Mouse (Mus musculus) urinary bladder, postnatal 10 days (tissue): ENCODE results near the gene Derl3.
"Not testable (repeated sequence)": the region's sequence is repeated elsewhere in the genome, so short reads cannot be mapped to it uniquely, and the experiment has no call there.

Source experiments
- DNase-seq: peaks from one replicate; pipeline ENCODE4 v3.0.0; 2022; ENCODE audit warnings: low spot score

Gene Derl3

DNA sequence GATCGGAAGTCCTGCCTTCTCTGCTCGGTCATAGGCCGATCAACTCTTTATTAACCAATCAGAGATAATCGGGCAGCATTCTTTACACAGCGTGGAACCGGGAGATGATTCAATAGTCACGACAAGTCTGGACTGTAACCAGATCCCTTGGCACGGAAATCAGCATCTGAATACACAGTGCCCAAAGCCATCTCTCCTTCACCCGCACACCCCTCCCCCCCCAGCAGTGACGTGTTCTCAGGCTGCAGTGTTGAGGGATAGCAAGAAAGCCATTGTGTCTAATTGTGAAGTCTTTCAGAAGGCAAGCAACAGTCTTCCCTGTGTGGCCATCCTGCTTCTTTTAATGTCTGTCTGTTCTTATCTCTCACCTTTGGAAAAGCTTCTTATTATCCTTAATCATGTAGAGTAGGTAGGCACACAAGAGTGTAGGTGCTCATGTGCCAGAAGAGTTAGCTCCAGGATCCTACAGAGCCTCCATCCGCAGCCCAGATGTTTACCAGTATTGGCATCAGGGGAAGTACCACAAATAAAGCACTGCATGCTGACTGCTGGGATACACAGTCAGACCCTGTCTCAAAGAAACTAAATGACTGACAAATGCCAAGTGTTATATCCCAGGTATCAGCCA, 20.2 kb upstream of the Derl3 start:
- DNase-seq = no peak

DNA sequence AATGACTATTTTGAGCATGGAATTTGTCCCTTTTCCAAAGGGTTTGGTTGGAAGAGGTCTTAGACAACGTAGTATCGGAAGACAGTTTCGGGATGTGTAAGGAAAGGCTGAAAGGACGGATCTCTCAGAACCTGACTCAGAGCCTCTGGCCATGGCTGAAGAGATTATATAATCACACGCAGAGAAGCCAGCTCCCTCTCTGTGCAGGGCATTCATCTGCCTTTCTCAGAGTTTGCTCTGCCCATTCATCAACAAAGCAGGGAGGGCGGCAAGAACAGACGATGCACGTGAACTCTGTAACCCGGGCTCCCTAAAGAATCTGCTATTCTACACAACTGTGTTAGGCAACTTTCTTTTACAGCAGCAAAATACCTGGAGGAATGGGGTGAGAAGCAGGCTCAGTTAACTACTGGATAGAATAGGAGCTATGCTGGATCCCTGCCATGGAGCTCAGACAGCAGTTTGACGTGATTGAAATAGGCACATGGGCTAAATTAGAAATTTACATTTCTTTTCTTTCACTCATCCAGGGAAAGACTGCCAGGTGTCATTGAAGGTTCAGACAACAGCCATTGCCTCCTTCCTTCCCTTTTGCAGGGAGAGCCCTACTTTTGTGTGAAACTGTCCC, 19.6 kb upstream of the Derl3 start:
- no peak for DNase-seq

DNA sequence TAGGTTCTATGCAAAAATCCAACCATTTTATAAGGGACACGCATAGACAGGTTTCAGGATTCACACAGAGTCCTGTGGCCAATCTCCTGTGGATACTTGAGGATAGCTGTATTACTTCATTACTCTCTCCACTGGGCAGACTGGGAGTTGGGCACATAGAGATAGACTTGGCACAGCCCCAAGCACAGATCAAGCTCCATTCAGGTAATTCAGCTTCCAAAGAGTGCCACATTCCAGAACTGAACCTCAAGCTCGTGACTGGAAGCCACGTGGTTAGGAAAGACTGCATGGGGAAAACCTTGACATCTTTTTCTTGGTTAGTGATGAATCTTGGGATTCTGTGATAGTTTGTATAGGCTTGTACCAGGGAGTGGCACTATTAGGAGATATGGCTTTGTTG, 14.4 kb upstream of the Derl3 start:
- DNase-seq = no peak

DNA sequence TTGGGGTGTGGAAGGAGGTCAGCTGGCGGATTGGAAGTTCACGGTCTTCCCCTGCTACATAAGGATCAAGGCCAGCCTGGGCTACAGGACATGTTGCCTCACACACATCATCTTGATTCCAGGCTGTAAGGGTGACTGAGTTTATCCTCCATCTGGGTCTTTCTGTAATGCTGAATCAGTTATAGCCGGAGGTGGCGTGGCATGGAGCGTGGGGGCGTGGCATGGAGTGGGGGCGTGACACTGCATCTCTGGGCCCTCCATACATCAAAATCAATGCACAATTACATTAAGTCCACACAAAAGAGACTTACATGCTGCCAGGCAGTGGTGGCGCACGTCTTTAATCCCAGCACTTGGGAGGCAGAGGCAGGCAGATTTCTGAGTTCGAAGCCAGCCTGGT, 12.9 kb upstream of the Derl3 start:
- no peak for DNase-seq

DNA sequence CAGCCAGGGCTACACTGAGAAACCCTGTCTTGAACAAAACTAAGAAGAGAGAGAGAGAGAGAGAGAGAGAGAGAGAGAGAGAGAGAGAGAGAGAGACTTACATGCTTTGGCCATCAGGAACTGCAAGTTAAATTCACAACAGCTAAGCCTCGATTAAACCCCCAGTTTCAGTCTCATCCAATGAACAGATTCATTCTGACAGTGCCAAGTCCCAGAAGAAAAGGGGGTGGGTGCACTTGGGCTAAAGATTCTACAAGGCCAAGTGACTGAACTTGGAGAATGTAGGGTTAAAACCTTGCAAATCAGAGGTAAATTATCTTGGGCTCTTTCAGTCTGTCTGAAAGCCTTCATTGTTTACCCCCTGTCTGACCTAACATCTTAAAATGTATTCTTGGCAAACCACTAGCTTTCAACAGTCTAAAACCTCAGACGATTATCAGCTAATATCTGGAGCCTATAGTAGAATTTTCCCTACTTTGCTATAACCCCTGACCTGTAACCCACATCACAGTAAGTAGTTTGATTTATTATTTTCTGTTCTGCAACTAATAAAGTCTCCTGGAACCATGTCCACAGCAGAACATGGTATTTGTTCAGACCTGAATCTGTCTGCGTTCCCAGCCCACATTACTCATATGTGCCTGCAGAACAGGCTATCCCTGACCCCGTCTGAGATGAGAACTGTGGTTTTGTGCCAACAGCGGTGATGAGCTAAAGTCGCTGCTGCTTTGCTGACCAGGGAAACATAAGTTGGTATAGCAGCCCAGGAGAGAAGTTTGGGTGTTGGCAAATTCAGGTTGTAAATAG, 12.2 kb upstream of the Derl3 start:
- no peak for DNase-seq

DNA sequence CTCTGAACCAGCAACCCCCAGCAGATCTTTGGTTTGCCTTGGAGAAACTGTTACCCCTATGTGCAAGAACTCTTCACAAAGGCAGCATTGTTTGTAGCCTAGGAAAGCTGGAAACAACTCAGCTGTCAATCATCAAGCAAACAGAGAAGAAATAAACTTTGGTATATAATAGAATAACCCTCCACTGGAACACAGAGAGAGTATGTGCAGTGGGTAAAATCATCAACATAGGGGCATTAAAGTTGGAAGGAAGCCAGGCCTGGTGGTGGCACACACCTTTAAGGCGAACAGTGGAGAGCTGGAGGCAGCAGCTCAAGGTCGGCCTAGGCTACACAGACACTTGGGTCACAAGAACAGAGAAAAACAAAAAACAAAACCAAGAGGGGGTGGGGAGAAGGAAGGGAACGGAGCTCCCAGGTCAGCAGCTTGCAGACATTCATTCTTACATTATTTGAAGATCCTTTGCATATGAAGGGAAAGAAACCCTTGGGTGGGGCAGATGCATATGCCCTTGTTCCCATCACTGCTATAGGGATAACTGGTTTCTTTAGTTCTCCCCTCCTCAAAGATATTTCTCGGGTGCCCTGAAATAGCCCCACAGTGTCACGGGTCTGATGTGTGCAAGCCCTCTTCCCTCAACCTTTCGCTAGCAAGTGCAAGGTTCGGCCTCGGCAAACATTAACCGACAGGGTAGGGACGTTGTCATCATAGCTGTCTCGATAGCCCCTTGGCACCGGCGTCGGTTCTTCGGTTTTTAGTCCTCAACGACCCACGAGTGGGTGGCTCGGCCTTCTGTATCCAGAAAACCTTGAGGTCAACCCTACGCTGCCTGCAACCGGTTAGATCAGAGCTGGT, 11.4 kb upstream of the Derl3 start:
- no peak for DNase-seq

DNA sequence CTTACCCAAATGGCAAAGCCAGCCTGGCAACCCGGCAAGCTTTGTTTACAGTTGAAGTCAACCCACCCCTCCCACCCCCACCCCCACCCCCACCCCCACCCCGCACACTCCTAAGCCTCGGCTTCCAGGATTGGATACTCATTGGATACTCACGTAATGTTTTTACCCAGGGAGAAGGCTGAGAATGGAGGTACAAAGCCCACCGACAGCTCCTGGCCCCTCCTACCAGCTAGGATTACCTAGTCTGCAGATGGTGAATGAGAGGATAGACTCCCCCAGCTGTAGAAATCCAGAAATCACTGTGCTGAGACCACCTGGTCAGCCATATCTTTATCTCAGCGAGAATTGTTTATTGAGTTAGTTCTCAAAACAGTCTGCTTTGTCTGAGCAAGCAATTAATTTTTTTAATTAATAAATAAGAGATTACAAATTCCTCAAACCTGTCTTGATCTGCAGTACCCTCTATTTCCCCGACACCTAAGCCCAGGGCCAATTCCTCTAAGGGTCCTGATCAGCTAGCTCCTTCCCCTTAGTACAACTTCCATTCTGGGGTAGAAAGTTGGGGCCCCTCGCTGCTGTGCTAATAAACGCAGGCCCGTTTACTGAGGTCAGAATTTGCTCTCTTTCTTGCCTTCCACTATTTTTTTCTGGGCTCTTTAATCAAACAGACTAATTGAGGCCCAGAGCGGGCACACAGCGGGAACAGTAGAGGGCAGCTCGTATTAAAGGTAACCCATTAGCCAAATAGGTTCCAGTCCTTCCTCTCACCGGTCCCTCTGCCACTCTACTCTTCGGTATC, 10.6 kb upstream of the Derl3 start:
- DNase-seq = no peak

DNA sequence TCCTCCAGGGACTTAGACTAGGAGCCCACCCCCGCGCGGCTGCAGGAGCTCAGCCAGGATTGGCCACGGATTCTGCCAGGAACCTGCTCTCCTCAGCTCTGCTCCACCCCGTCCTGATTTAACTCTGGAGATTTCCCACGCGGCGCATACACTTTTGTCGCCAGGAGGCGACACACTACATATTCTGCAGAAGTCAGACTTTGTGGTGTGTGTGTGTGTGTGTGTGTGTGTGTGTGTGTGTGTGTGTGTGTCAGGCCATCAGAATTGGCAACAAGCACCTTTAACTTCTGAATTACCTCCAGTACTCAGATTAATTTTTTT, 10.0 kb upstream of the Derl3 start:
- DNase-seq = peak; percentile 32

DNA sequence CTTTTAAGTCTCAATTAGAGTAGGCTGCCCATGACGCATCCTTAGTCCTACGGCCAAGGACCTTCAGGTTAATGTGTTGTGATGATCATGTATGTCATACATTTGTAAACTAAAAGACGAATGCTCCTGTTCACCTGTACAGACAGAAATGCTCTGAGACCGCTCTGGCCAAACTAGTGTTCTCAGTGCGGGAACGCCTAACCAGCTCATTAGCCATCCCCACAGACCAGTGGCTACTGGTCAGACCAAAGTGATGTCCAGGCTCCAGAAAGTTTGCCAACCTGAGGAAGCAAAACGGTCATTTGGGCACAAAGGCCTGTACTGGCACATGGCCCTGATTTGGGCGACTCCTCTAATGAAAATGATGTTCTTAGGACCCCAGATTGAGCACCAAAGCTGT, 8.5 kb upstream of the Derl3 start:
- no peak for DNase-seq

DNA sequence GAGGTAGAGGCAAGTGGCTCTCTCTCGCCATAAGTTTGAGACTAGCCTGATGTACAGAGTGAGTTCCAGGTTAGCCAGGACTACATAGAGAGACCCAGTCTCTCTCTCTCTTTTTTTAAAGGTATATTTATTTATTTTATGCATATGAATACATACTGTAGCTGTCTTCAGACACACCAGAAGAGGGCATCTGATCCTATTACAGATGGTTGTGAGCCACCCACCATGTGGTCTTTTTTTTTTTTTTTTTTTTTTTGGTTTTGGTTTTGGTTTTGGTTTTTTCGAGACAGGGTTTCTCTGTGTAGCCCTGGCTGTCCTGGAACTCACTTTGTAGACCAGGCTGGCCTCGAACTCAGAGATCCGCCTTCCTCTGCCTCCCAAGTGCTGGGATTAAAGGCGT, 5.7 kb upstream of the Derl3 start:
- not testable (repeated sequence) for DNase-seq

DNA sequence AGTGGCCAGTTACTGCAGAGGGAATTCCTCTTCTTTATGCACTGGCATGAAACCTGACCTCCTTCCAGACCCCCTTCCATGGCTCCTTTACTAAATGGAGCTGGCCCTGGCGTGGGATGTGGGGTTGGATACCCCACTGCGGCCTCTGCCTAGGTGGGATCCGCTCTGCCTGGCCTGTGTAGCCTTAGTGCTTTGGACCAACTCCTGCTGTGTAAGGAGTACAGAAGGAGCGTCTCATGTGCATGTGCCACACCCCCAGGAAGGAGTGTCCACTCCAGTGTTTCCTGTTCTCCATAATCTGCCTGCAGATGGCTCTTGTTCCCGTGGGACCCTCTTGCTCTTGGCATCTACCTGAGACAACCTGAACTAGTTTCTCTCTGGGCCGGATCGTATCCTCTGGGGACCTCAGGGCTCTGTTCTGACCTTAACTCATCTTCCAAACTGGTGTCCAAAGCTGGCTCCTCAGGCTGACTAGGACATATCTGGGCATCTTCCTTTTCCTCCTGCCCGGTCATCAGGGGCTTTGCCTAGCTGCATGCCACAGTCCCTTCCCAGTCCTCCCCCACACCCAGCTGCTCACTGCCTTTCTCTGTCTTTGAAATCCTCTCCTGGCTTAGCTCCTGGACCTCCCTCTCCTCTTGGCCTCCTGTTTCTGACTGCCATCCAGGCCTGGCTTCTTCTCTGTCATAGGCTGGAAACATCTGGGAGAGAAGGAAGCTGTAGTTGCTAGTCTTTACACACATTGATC, 3.6 kb upstream of the Derl3 start:
- DNase-seq = no peak

DNA sequence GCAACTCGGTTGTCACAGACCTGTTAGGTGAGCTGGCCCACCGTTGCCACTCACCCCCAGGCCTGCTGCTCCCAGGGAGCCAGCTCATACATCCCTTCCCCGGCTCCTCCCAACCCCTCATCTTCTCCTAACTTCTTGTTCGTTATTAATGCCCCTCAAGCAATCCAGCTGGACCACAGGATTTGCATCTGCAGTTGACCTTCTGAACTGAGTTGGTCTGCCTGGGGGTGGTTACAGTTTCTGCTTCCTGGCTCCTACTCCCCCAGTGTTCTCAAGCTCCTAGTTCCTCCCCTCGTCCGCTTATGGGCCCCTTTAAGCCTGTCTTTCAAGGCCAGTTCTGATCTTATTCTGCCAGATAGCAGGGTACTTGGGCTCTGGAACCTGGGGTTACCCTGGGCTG, 1.4 kb downstream of the Derl3 start:
- DNase-seq = no peak

DNA sequence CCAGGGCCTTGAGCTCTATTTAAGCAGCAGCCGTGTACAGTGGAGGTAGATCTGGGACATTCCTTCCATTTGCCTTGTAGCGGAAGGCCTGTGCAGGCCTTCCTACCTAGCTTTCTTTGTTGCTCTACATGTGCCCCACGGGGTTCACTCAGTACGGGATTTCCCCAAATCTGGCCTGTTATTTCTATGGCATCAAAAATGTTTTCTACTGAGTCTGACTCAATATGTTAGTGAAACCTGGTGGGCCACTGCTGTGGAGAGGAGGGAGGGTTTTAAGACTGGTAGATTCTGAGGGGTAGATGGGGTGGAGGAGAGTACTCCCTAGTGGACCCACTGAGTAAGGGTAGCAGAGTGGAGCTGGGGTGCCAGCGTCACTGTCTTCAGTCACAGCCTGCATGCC, 2.5 kb downstream of the Derl3 start:
- DNase-seq = no peak

DNA sequence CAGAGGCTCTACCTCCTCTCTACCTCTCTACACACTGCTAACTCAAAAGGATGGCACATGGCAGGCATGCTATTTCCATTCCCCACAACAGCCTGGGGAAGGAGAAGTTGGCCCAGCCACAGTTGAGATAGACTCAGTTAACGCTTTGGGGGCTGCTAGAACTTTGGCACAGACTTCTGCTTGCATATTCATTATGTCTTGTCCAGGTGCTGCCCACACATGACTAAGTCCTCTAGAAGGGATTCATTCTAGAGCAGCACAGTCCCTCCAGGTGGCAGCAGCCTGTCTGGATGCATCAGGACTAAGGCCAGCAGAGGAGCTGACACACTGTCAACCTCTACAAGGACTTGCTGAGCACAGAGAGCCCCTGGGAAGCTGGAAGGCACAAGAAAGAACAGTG, 3.0 kb downstream of the Derl3 start:
- no peak for DNase-seq

DNA sequence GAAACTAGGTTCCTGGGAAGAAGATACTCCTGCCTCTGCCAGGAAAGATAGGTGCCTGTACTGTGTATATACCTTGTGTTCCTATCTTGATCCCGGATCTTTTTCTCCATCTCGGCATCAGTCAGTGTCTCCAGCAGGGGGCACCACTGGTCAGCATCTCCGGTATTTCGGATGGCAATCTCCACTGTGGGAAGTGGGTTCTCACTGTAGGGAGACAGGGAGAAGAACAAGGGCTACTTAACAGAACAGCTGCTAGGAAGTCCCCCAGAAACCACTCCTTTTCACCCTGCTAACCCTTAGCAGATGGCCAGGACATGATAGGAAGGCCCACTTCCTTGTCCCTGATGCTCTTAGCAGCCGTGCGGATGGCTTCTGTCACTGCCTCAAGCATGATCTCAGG, 4.2 kb downstream of the Derl3 start:
- DNase-seq = no peak

DNA sequence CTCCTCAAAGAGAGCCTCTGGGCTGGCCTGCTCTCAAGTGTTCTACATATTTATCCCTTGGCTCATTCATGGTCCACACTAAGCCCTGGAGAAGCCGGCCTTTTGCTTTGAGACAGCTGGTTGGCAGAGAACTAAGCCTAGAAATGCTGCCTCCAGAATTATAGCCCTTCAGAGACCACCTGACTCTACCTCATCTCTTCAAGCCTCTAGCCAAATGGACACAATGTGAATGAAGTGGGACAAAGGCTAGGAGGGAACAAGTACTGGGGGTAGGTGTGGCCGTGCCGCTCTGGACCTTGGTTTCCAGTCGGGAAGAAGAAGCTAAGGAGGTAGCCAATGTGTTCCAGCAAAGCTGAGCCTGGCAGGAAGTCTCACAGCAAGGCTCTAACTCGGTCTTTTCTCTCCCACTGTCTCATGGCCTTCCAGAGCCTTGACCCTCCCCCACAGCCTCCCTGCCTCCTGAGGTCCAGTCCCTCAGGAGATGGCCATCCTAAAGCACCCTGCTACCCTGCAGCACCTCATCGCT, 4.9 kb downstream of the Derl3 start:
- DNase-seq = no peak

DNA sequence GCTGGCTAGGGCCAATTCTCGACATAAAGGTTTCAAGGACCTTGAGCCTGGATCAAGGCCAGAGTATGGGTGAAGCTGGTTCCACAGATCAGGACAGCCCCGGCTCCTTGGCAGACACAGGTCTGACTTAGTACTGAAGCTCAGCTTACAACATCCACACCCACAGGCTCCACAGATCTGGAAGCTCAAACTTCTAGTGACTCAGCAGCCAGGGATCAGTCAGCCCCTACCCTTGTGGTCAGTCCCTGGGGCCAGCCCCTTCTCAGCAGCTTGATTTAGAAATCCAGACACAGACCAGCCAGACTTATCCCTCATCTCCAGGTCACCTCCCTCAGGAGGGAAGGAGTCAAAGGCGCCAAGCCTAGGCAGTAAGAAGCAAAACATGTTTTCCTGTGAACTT, 5.6 kb downstream of the Derl3 start:
- DNase-seq = no peak

DNA sequence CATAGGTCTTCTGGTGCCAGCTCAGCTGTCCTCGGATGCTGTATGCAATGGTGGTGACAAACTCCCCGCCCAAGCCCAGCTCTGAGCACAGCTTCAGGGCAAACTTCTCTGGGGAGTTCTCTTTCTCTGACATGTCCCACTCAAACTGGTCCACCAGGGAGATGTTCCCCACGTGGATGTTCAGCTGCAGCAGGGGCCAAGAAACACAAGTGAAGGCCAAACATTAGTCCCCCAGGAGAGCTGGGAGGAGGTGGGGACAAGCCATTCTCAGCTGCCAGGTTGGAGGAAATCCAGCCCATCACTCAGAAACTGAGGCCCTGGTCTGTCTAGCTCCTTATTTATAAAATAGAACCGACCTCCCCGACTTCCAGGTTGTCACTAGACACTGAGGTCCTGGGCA, 11.2 kb downstream of the Derl3 start:
- no peak for DNase-seq

DNA sequence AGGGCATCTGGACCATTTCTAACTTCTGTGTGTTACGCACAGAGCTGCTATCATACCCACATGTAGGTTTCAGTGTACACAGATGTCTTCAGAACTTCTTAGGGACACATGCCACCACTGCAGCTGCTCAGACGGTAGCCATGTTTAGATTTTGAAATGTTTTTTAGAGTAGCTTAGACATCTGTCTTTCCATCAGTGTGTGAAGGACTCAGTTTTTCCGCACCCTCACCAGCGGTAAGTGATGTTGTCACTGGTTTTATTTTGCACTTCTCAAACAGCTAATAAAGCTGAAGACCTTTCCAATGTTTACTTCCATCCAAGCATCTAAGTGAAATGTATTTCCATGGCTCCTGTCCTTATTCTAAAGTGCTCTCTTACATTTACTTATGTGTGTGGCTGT, 13.7 kb downstream of the Derl3 start:
- DNase-seq = no peak

DNA sequence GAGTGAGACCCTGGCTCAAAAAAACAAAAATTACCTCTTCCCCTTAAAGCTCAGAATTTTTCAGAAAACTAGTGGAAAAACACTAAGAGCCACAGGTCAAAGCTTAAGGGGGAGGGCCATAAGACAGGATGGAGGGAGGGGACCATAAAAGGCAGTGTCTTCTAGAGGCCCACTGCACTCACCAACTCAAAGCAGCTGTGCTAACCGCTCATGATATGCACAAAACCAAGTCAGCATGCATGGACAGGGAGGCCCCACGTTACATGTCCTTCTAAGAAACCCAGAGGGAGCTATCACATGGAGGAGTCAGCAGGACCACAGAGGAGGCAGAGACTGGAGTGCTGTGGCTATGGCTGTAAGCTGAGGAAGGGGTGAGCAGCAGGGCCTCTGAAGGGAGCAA, 17.5 kb downstream of the Derl3 start:
- DNase-seq = no peak

DNA sequence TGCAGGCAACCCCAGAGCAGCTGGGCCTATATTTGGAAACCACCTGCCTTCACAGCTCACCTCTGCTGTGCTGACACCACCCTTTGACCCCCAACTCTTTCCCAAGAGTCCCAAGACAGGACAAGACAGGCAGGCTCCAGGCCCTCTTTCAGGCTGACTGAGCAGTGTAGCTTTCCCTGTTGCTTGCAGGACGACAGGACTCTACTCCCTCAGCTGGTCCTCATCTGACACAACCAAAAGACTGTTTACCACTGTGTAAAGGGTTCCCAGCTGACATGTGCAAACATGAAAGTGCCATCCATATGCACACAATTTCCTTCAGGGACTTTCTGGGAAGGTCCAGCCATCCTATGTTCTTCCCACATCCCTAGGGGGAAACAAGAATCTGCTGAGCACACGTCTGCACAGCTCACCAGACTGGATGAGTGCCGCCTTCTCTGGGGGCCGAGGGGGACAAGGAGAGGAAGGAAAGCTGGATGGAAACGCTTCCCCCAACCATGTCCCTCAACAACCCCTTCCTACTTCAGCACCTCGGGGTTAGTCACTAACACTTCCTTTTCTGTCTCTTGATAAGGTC, 19.9 kb downstream of the Derl3 start:
- DNase-seq = no peak
